Mouse (Mus musculus) embryonic facial prominence, embryonic 11.5 days (tissue): ENCODE measurements around the gene Aaed1. TPM values are rescaled to one million over a fixed set of nuclear protein-coding genes. Genes with fewer than 3 reads are reported as not detected.

ENCODE experiments used
- ATAC-seq: fragments of 200-750 bp; cut with Nextera tagmentation; replicated peaks from 2 replicates; pipeline ENCODE4 v1.8.0; 2017; ENCODE audit warnings: low read depth; ENCODE audit not compliant: insufficient number of reproducible peaks, low FRiP score, low TSS enrichment
- DNase-seq: peaks from one replicate; pipeline ENCODE4 v3.0.0-alpha.2; 2015; ENCODE audit warnings: low spot score
- H3K27ac ChIP-seq: fragments of 300-500 bp; sonication (generic); replicated peaks from 2 replicates; pipeline ENCODE4 v1.5.1; 2014; ENCODE audit warnings: mild to moderate bottlenecking, low read depth, low read length, control low read depth
- H3K27me3 ChIP-seq: fragments of 300-500 bp; sonication (generic); 2 replicates; pipeline ENCODE4 v1.6.1; 2014; ENCODE audit warnings: mild to moderate bottlenecking, low read length, moderate library complexity, mixed read lengths; ENCODE audit not compliant: control insufficient read depth, insufficient read depth
- H3K36me3 ChIP-seq: fragments of 300-500 bp; sonication (generic); replicated peaks from 2 replicates; pipeline ENCODE4 v1.6.1; 2014; ENCODE audit warnings: low read depth, mild to moderate bottlenecking, low read length, moderate library complexity, mixed read lengths; ENCODE audit not compliant: control insufficient read depth, insufficient read depth
- H3K4me1 ChIP-seq: fragments of 300-500 bp; sonication (generic); 2 replicates; pipeline ENCODE4 v1.6.1; 2014; ENCODE audit warnings: low read length, mixed read lengths; ENCODE audit not compliant: control insufficient read depth, insufficient read depth
- H3K4me2 ChIP-seq: fragments of 300-500 bp; sonication (generic); 2 replicates; pipeline ENCODE4 v1.6.1; 2014; ENCODE audit warnings: low read depth, mild to moderate bottlenecking, control low read depth, low read length, moderate library complexity
- H3K4me3 ChIP-seq: fragments of 300-500 bp; sonication (generic); 2 replicates; pipeline ENCODE4 v1.5.1; 2014; ENCODE audit warnings: low read depth, low read length, control low read depth
- H3K9ac ChIP-seq: fragments of 300-500 bp; sonication (generic); replicated peaks from 2 replicates; pipeline ENCODE4 v1.6.1; 2014; ENCODE audit warnings: mild to moderate bottlenecking, control low read depth, low read length
- H3K9me3 ChIP-seq: fragments of 300-500 bp; sonication (generic); replicated peaks from 2 replicates; pipeline ENCODE4 v1.6.1; 2016; ENCODE audit warnings: mild to moderate bottlenecking, low read length, inconsistent platforms, mixed read lengths; ENCODE audit not compliant: control insufficient read depth
- WGBS: fragments of 180-500 bp; shearing (Covaris S2); extraction: QIAGEN DNeasy Blood & Tissue Kit; methylation state at CpG from one replicate; pipeline ENCODE4 v1.1.7; 2014; 5-methylcytosine and 5-hydroxymethylcytosine counted together
- polyA plus RNA-seq: library from polyadenylated mRNA; unstranded; fragments of >200 nt; fragmentation: Nextera tagmentation; extraction: Ambion mirVana; gene quantifications from 2 replicates; pipeline ENCODE4 v1.2.1, GENCODE M21; 2014

Aaed1 gene
- polyA plus RNA-seq, 1 experiment from 2014 or later, result 30.9 TPM

GRCm38 (mm10) chr13:64226725-64227124 lies 85.8 kb downstream of the Aaed1 start:
- Histone ChIP-seq H3K27ac (no peak overlapping the region), H3K27me3 (no peaks in the 10 kb centered on the region), H3K9me3 (no peaks in the 10 kb centered on the region), H3K9ac (no peak overlapping the region), H3K4me2 (no peak overlapping the region), H3K4me3 (no peak overlapping the region), H3K36me3 (no peaks in the 10 kb centered on the region), H3K4me1 (no peaks in the 10 kb centered on the region)
- 87% methylated on average over 4 of the region's 4 CpGs for WGBS
- DNase-seq, result no peak
- ATAC-seq, result no peak

DNA sequence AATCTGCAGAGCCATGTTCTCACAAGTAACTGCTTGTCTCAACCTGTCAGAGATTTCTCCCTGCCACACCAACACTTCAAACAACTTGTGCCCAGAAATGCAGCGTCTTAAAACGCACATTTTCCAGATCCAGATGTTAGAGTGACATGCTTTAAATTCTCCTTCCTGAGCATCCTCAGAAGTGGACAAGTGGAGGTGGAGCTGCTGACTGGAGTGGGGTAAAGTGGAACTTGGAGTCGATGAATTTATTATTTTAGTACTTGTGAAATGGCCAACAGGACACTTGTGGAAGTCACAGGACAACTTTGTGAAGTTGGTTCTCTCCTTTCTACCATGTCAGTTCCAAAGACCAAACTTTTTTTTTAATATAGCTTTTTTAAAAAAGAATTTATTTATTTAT lies 86.8 kb downstream of the Aaed1 start:
- Histone ChIP-seq H3K4me3 (no peak overlapping the region), H3K36me3 (no peaks in the 10 kb centered on the region), H3K9ac (no peak overlapping the region), H3K27ac (no peak overlapping the region), H3K4me1 (no peaks in the 10 kb centered on the region), H3K4me2 (no peak overlapping the region), H3K27me3 (no peaks in the 10 kb centered on the region), H3K9me3 (no peaks in the 10 kb centered on the region)
- 79% methylated on average over 3 of the region's 3 CpGs for WGBS
- no peak for ATAC-seq
- no peak for DNase-seq

Other genes starting within 250 kb of the Aaed1 start
- gene Hsd17b3, start 223.5 kb downstream of the Aaed1 start, polyA plus RNA-seq, result not detected in 2 replicates
- 3.3 and 4.7 TPM in 2 replicates for gene Slc35d2, start 183.3 kb downstream of the Aaed1 start, polyA plus RNA-seq
- 17.9 and 18.7 TPM in 2 replicates for gene Zfp367, start 159.5 kb downstream of the Aaed1 start, polyA plus RNA-seq
- gene Habp4, start 150.9 kb downstream of the Aaed1 start, polyA plus RNA-seq, result 26.0 and 26.2 TPM in 2 replicates
- 29.5 and 33.6 TPM in 2 replicates for gene Cdc14b, start 37.4 kb downstream of the Aaed1 start, polyA plus RNA-seq
- 151 and 163 TPM in 2 replicates for gene Ctsl, start 58.2 kb upstream of the Aaed1 start, polyA plus RNA-seq
- 6.7 and 9.6 TPM in 2 replicates for gene Cdk20, start 119.6 kb upstream of the Aaed1 start, polyA plus RNA-seq
- not detected in 2 replicates for gene Fam240b, start 185.1 kb upstream of the Aaed1 start, polyA plus RNA-seq